Mouse (Mus musculus) liver, embryonic 13.5 days (tissue): ENCODE measurements around the gene Slc25a11. TPM values are rescaled to one million over a fixed set of nuclear protein-coding genes. Genes with fewer than 3 reads are reported as not detected.

ENCODE experiments used
- ATAC-seq: fragments of 200-750 bp; cut with Nextera tagmentation; 2 replicates; pipeline ENCODE4 v1.8.0; 2017; ENCODE audit warnings: low read depth, mild to moderate bottlenecking, moderate number of reproducible peaks, moderate library complexity
- DNase-seq: peaks from one replicate; pipeline ENCODE4 v3.0.0; 2022
- H3K27ac ChIP-seq: fragments of 300-500 bp; sonication (generic); 2 replicates; pipeline ENCODE4 v1.5.1; 2015; ENCODE audit warnings: moderate library complexity, mild to moderate bottlenecking, inconsistent platforms
- H3K27me3 ChIP-seq: fragments of 300-500 bp; sonication (generic); 2 replicates; pipeline ENCODE4 v1.6.1; 2015; ENCODE audit warnings: mild to moderate bottlenecking, inconsistent platforms
- H3K36me3 ChIP-seq: fragments of 300-500 bp; sonication (generic); 2 replicates; pipeline ENCODE4 v1.6.1; 2015; ENCODE audit warnings: mild to moderate bottlenecking, inconsistent platforms
- H3K4me1 ChIP-seq: fragments of 300-500 bp; sonication (generic); replicated peaks from 2 replicates; pipeline ENCODE4 v1.6.1; 2015; ENCODE audit warnings: inconsistent platforms
- H3K4me2 ChIP-seq: fragments of 300-500 bp; sonication (generic); 2 replicates; pipeline ENCODE4 v1.6.1; 2015; ENCODE audit warnings: inconsistent platforms, mild to moderate bottlenecking, moderate library complexity
- H3K4me3 ChIP-seq: fragments of 300-500 bp; sonication (generic); replicated peaks from 2 replicates; pipeline ENCODE4 v1.5.1; 2015; ENCODE audit warnings: mild to moderate bottlenecking, inconsistent platforms
- H3K9ac ChIP-seq: fragments of 300-500 bp; sonication (generic); 2 replicates; pipeline ENCODE4 v1.6.1; 2015; ENCODE audit warnings: mild to moderate bottlenecking, inconsistent platforms
- H3K9me3 ChIP-seq: fragments of 300-500 bp; sonication (generic); replicated peaks from 2 replicates; pipeline ENCODE4 v1.6.1; 2016; ENCODE audit warnings: inconsistent platforms
- WGBS: fragments of 180-500 bp; shearing (Covaris S2); methylation state at CpG from one replicate; pipeline ENCODE4 v1.1.7; 2015; ENCODE audit not compliant: insufficient replicate concordance; 5-methylcytosine and 5-hydroxymethylcytosine counted together
- polyA plus RNA-seq: library from polyadenylated mRNA; unstranded; fragments of >200 nt; fragmentation: Nextera tagmentation; extraction: Ambion mirVana; gene quantifications from 2 replicates; pipeline ENCODE4 v1.2.1, GENCODE M21; 2015

The Slc25a11 gene
- polyA plus RNA-seq, 1 experiment from 2014 or later = 73.8 TPM

DNA sequence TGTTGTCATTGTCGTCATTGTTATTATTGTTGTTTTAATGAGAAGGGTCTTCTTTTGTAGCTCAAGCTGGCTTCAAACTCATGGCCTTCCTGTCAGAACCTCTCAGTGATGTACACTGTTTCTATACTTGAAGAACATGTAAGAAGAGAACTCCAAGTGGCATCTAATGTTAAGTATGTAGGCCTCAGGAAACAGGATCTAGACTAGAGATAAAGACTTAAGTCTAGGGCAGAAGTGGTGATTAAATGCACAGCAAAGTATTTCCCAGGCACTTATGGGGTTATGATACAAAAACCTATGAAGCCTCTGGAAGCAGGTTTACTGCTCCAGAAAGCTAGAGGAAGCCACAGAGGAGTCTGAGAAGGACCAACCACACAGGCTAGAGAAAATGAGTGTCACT lies 9.0 kb downstream of the Slc25a11 start:
- H3K27ac ChIP-seq = peak overlapping the region; percentile 89
- DNase-seq (no peak), ATAC-seq (peak; percentile 13; the same call in 1 of the 2 replicates)
- 31% methylated on average over 1 of the region's 1 CpGs for WGBS
- H3K4me1 ChIP-seq = peaks cover 57% of the 10 kb centered on the region
- no peaks in the 10 kb centered on the region for H3K36me3 ChIP-seq
- peak overlapping the region; percentile 67 for H3K9ac ChIP-seq
- peak overlapping the region; percentile 39 for H3K4me3 ChIP-seq
- H3K9me3 ChIP-seq = no peaks in the 10 kb centered on the region
- H3K27me3 ChIP-seq = no peaks in the 10 kb centered on the region
- H3K4me2 ChIP-seq = peak overlapping the region; percentile 65

GRCm38 (mm10) chr11:70637764-70638163 lies 9.5 kb downstream of the Slc25a11 start:
- Histone ChIP-seq H3K4me3 (no peak overlapping the region), H3K36me3 (no peaks in the 10 kb centered on the region), H3K4me1 (peaks cover 57% of the 10 kb centered on the region), H3K27me3 (no peaks in the 10 kb centered on the region), H3K9me3 (no peaks in the 10 kb centered on the region), H3K9ac (peak overlapping the region; percentile 67), H3K4me2 (peak overlapping the region; percentile 65; the same call in 1 of the 2 replicates), H3K27ac (peak overlapping the region; percentile 89)
- ATAC-seq (no peak), DNase-seq (no peak)
- WGBS = 70% methylated on average over 1 of the region's 1 CpGs

DNA sequence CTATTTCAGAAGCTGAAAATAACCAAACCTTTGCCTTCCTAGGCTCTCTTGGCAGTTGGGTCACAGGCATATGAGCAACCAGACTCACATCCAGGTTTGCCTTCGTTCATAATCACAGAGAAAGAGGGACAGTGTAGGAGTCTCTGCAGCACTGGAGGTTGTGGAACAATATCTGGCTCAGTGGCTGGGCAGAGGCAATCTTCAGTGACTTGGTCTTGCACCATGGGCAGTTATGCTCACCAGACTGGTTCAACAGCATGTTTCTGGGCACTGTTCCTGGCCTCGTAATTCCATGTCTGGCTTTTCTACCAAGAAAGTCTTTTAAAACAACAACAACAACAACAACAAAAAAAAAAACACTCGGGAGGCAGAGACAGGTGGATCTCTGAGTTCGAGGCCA lies 11.7 kb downstream of the Slc25a11 start:
- Histone ChIP-seq H3K36me3 (no peaks in the 10 kb centered on the region), H3K4me3 (no peak overlapping the region), H3K27me3 (no peaks in the 10 kb centered on the region), H3K9me3 (no peaks in the 10 kb centered on the region), H3K4me2 (no peak overlapping the region), H3K27ac (no peak overlapping the region; the same call in 1 of the 2 replicates), H3K9ac (no peak overlapping the region), H3K4me1 (peaks cover 47% of the 10 kb centered on the region)
- 69% methylated on average over 4 of the region's 4 CpGs for WGBS
- DNase-seq = no peak
- ATAC-seq = no peak

GRCm38 (mm10) chr11:70630129-70630528 lies 17.1 kb downstream of the Slc25a11 start:
- Histone ChIP-seq H3K4me2 (no peak overlapping the region; the same call in 1 of the 2 replicates), H3K27ac (peak overlapping the region; percentile 63), H3K9me3 (no peaks in the 10 kb centered on the region), H3K27me3 (no peaks in the 10 kb centered on the region), H3K4me3 (no peak overlapping the region), H3K4me1 (peaks cover 13% of the 10 kb centered on the region), H3K9ac (peak overlapping the region; percentile 47), H3K36me3 (no peaks in the 10 kb centered on the region)
- DNase-seq (no peak), ATAC-seq (0 out of 2 replicates have a peak, but pooled peaks have one; percentile 42)
- 29% methylated on average over 7 of the region's 7 CpGs for WGBS

DNA sequence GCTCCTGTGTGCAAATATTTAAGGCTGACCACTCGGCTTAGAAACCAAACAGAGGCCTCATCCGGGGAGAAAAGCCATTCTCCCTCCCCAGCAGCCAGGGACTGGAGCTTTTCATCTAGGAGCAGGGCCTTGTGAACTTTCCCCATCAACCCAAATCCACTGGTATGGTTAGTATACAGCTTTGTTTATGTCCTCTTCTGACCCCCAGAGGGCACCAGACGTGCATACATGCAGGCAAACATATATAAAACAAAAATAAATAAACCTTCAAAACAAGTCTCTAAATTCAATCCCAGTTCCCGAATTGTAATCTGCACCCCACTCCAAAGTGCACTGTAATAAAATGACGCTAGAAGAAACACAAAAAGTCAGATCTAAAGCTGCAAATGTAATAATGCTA lies 17.7 kb downstream of the Slc25a11 start:
- Histone ChIP-seq H3K4me1 (peaks cover 13% of the 10 kb centered on the region), H3K9ac (no peak overlapping the region), H3K4me2 (no peak overlapping the region), H3K4me3 (no peak overlapping the region), H3K27ac (no peak overlapping the region), H3K9me3 (no peaks in the 10 kb centered on the region), H3K27me3 (no peaks in the 10 kb centered on the region), H3K36me3 (no peaks in the 10 kb centered on the region)
- DNase-seq (no peak), ATAC-seq (no peak)
- WGBS = 26% methylated on average over 5 of the region's 5 CpGs

DNA sequence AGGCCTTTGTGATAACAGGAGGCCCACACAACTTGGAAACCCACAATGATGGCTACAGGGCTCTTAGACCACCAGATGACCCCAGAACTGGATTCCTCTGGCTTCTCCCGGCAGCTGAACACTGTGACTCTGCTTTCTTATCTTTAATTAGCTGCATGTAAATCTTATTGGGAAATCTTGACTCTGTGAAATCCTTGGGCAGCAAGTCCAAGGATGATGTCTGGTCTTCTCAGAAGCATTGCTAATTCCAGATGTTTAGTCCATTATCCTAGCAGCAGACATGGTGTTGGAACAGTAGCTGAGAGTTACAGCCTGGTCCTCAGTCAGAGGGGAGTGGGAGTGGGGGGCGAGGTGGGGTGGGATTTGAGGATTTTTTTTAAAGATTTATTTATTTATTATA lies 18.8 kb downstream of the Slc25a11 start:
- Histone ChIP-seq H3K27me3 (no peaks in the 10 kb centered on the region), H3K4me2 (no peak overlapping the region), H3K9me3 (no peaks in the 10 kb centered on the region), H3K36me3 (no peaks in the 10 kb centered on the region), H3K4me1 (peaks cover 13% of the 10 kb centered on the region), H3K4me3 (no peak overlapping the region), H3K9ac (no peak overlapping the region), H3K27ac (no peak overlapping the region)
- no peak for DNase-seq
- ATAC-seq = no peak
- WGBS = 26% methylated on average over 2 of the region's 2 CpGs

GRCm38 (mm10) chr11:70626877-70627276 lies 20.4 kb downstream of the Slc25a11 start:
- no peaks in the 10 kb centered on the region for H3K27me3 ChIP-seq
- no peak for ATAC-seq
- no peak overlapping the region for H3K4me2 ChIP-seq
- no peak overlapping the region for H3K27ac ChIP-seq
- no peak overlapping the region for H3K9ac ChIP-seq
- 47% methylated on average over 4 of the region's 4 CpGs for WGBS
- peaks cover 24% of the 10 kb centered on the region for H3K4me1 ChIP-seq
- no peak for DNase-seq
- no peaks in the 10 kb centered on the region for H3K36me3 ChIP-seq
- no peak overlapping the region for H3K4me3 ChIP-seq
- H3K9me3 ChIP-seq = no peaks in the 10 kb centered on the region

DNA sequence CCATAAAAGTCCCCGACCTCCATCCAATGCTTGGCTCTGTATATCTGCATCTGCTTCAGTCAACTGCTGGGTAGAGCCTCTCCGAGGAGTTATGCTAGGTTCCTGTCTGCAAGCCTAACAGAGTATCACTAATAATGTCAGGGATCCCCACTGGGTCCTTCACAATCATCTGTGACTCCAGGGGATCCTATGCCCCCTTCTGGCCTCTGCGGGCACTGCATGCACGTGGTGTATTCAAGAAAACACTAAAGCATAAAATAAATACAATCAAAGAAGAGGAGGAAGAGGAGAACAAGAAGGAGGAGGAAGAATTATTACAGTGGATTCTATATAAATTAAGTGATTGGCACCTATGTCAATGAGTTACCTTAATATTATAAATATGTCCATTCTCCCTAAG lies 21.8 kb downstream of the Slc25a11 start:
- H3K9ac ChIP-seq = no peak overlapping the region
- H3K4me3 ChIP-seq = no peak overlapping the region
- no peaks in the 10 kb centered on the region for H3K36me3 ChIP-seq
- ATAC-seq (no peak), DNase-seq (peak; percentile 53)
- no peak overlapping the region for H3K4me2 ChIP-seq
- H3K9me3 ChIP-seq = no peaks in the 10 kb centered on the region
- H3K27ac ChIP-seq = no peak overlapping the region
- peaks cover 24% of the 10 kb centered on the region for H3K4me1 ChIP-seq
- 28% methylated on average over 4 of the region's 4 CpGs for WGBS
- H3K27me3 ChIP-seq = no peaks in the 10 kb centered on the region

GRCm38 (mm10) chr11:70623053-70623742 lies 24.1 kb downstream of the Slc25a11 start:
- Histone ChIP-seq H3K4me3 (no peak overlapping the region), H3K36me3 (no peaks in the 10 kb centered on the region), H3K27ac (no peak overlapping the region), H3K4me1 (peaks cover 16% of the 10 kb centered on the region; the same call in 1 of the 2 replicates), H3K9me3 (no peaks in the 10 kb centered on the region), H3K4me2 (no peak overlapping the region), H3K27me3 (no peaks in the 10 kb centered on the region), H3K9ac (no peak overlapping the region)
- DNase-seq (no peak), ATAC-seq (no peak)
- WGBS = 63% methylated on average over 10 of the region's 10 CpGs

DNA sequence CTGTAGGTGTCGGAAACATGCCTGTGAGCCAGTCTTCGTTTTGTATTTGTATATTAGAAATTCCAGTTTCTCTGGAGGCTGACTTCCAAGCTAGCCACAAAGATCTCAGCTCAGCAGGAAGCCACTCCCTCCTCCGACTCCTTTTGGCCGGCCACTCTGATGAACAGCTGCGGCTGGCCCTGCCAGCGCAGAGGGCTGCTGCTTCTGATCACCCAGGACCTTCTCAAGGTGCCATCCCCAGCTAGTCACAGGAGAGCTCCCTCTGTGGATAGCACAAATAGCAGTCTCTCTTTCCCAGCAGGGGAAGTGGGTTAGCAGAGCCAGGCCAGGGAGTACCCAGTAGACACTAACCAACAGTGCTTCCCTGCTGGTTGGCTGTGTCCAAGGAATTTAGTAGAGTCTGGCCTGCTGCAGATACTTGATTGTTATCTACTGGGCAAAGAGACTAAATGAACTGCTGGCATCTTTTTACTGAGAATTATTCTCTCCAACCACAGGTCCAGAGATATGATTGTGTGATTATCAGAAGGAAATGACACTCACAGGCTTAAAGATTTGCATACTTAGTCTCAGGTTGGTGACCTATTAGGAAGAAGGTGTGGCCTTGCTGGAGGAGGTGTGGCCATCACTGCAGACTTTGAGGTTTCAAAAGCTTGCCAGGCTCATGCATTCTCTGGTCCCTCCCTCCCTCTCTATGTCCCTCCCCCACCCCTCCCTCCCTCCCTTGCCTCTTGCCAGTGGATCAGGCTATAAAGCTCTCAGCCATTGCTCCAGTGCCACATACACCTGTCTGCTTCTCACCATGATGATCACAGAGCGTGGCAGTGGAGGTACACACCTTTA lies 25.1 kb downstream of the Slc25a11 start:
- peak; percentile 37 for DNase-seq

DNA sequence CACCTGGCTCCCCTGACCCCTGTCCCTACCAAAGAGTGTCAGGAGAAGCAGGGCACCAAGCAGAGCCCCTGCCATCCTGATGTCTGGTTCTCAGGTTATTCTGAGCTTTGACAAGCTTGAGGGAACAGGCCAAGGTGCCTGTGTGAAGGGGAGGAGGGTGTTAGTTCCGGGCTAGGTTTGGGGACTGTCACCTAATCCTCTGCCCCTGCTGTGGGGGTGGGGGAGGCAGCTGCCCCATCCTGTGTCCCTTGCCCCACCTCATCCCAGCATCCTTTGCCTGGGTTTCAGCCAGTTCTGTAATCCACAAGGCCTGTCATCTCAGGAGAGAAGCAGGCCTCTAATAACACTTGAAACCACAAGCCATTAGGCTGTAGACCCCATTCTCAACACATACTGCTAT lies 28.2 kb downstream of the Slc25a11 start, which contains the start of gene Chrne:
Gene Chrne (minus strand): TSS at position 116 of the 400 bp plus-strand sequence.
- DNase-seq (no peak), ATAC-seq (no peak)
- H3K27me3 ChIP-seq = peaks cover 16% of the 10 kb centered on the region; the same call in 1 of the 2 replicates

More for the DNA sequence above, 25.1 kb downstream of the Slc25a11 start:
- H3K4me2 ChIP-seq = no peak overlapping the region
- peak; percentile 78 for ATAC-seq
- 0 out of 2 replicates have a peak, but pooled peaks cover under 1% of the 10 kb centered on the region for H3K27me3 ChIP-seq
- H3K4me3 ChIP-seq = no peak overlapping the region
- H3K36me3 ChIP-seq = no peaks in the 10 kb centered on the region
- 46% methylated on average over 7 of the region's 7 CpGs for WGBS
- no peak overlapping the region for H3K9ac ChIP-seq
- no peaks in the 10 kb centered on the region for H3K9me3 ChIP-seq
- no peak overlapping the region for H3K27ac ChIP-seq
- H3K4me1 ChIP-seq = peaks cover 16% of the 10 kb centered on the region; the same call in 1 of the 2 replicates

More for the DNA sequence above, 28.2 kb downstream of the Slc25a11 start, which contains the start of gene Chrne:
- Histone ChIP-seq H3K4me3 (no peak within 1 kb of the TSS), H3K9me3 (no peaks in the 10 kb centered on the region), H3K36me3 (no peaks in the 10 kb centered on the region), H3K4me1 (peaks cover 35% of the 10 kb centered on the region), H3K4me2 (no peak within 1 kb of the TSS), H3K9ac (no peak within 1 kb of the TSS), H3K27ac (no peak within 1 kb of the TSS)
- 70% methylated on average over 1 of the region's 1 CpGs for WGBS
